ENCODE assay signal across 8 mouse cellular contexts in genomic region chr9:114781526-114782212, GRCm38 (mm10). TPM values are rescaled to one million over a fixed set of nuclear protein-coding genes. Genes with fewer than 3 reads are reported as not detected.
DNase-seq lines count a peak whose midpoint lies in the region; ATAC-seq lines count a peak whose summit lies in the region.

Gene Cmtm7, minus strand, starts transcription at chr9:114781856.

- no peaks in the 10 kb centered on the region for H3K36me3 ChIP-seq in erythroblast, embryonic 14.5 days (ENCODE audit: control insufficient read depth)
- no peaks in the 10 kb centered on the region for H3K36me3 ChIP-seq in heart, embryonic 16.5 days (ENCODE audit: control insufficient read depth, insufficient read depth)

- H3K4me3 ChIP-seq in erythroblast, embryonic 14.5 days (replicated peaks) = peak within 1 kb of the TSS; percentile 56
- peak within 1 kb of the TSS; percentile 66 for H3K4me3 ChIP-seq in heart, embryonic 16.5 days (ENCODE audit: low read length)

- peaks cover 48% of the 10 kb centered on the region for H3K27me3 ChIP-seq in erythroblast, embryonic 14.5 days (ENCODE audit: control insufficient read depth)
- H3K27me3 ChIP-seq in heart, embryonic 16.5 days (ENCODE audit: control insufficient read depth, insufficient read depth, low read length) = no peaks in the 10 kb centered on the region

- ATAC-seq in CD4-positive, CD25-positive, alpha-beta regulatory T cell, adult 4 months = peak; percentile 75
- ATAC-seq in heart, embryonic 16.5 days (replicated peaks; ENCODE audit: extremely low read depth, insufficient read depth, low FRiP score) = peak; percentile 88
- ATAC-seq in megakaryocyte, adult 5-6 weeks (ENCODE audit: poor library complexity, severe bottlenecking) = peak; percentile 54

- peak within 1 kb of the TSS; percentile 76 for H3K4me2 ChIP-seq in heart, embryonic 16.5 days (ENCODE audit: low read depth, low read length)

- H3K9me3 ChIP-seq in erythroblast, embryonic 14.5 days (ENCODE audit: control insufficient read depth, low read length) = no peaks in the 10 kb centered on the region; the same call in 1 of the 2 replicates
- H3K9me3 ChIP-seq in heart, embryonic 16.5 days (replicated peaks; ENCODE audit: control insufficient read depth, low read length) = no peaks in the 10 kb centered on the region

- peak within 1 kb of the TSS; percentile 92 for H3K27ac ChIP-seq in heart, embryonic 16.5 days (ENCODE audit: low read length)

- peak within 1 kb of the TSS; percentile 93 for H3K9ac ChIP-seq in heart, embryonic 16.5 days (ENCODE audit: low read length)

- DNase-seq in adrenal gland, adult 2 months = peak; percentile 92
- DNase-seq in kidney, postnatal 14 days = peak; percentile 91
- peak; percentile 44 for DNase-seq in right cerebral cortex, postnatal 14 days
- peak; percentile 59 for DNase-seq in urinary bladder, postnatal 25 days (ENCODE audit: low spot score)

- under 1% methylated on average over 52 of the region's 54 CpGs for WGBS in heart, embryonic 16.5 days

- peaks cover 17% of the 10 kb centered on the region for H3K4me1 ChIP-seq in erythroblast, embryonic 14.5 days (ENCODE audit: control insufficient read depth)
- H3K4me1 ChIP-seq in heart, embryonic 16.5 days (ENCODE audit: control insufficient read depth, insufficient read depth, low read length) = peaks cover 20% of the 10 kb centered on the region

RNA-seq across cellular contexts. Expression of gene Cmtm7, which starts in this region (rescaled TPM):
- polyA plus RNA-seq in CD4-positive, CD25-positive, alpha-beta regulatory T cell, adult 4 months (2017; shearing (Covaris generic)) = 10 to 100 TPM; 78.3 to 83.4 TPM
- total RNA-seq in adrenal gland, adult 2 months (2021) = 10 to 100 TPM; 27.8 to 41.3 TPM
- polyA plus RNA-seq in adrenal gland, adult 2 months (2012; rRNA removed) = 187 and 230 TPM in 2 replicates
- polyA plus RNA-seq in erythroblast, embryonic 14.5 days (2012) = 0.53 and 0.61 TPM in 2 replicates
- polyA plus RNA-seq in heart, embryonic 16.5 days (2015; fragmentation: Nextera tagmentation; extraction: Ambion mirVana) = 130 and 138 TPM in 2 replicates
- total RNA-seq in megakaryocyte, adult 5-6 weeks (2015) = 189 and 201 TPM in 2 replicates
- 259 and 283 TPM in 2 replicates for total RNA-seq in megakaryocyte, adult 5-6 weeks (2017)

Comparison
In these comparisons a context has a peak if more than half of its experiments do, and no peak if none do; other contexts are left out.
1. Peak in every context shown above with its lines: DNase-seq, ATAC-seq, H3K4me3 ChIP-seq and H3K27ac ChIP-seq.
2. RNA of gene Cmtm7 (total RNA-seq): 189 to 283 TPM in megakaryocyte, adult 5-6 weeks; 27.8 to 41.3 TPM in adrenal gland, adult 2 months; every median in the first group is over 4 times any median in the second.
3. RNA of gene Cmtm7 (polyA plus RNA-seq): 187 to 230 TPM in adrenal gland, adult 2 months, 130 to 138 TPM in heart, embryonic 16.5 days and 78.3 to 83.4 TPM in CD4-positive, CD25-positive, alpha-beta regulatory T cell, adult 4 months; 0.53 to 0.61 TPM in erythroblast, embryonic 14.5 days; every median in the first group is over 10 times any median in the second.